Mouse (Mus musculus) lung, postnatal 10 days (tissue): ENCODE measurements around the gene Ppfibp1.

Experiments used
- DNase-seq: peaks from one replicate; pipeline ENCODE4 v3.0.0; 2021

Gene Ppfibp1

DNA sequence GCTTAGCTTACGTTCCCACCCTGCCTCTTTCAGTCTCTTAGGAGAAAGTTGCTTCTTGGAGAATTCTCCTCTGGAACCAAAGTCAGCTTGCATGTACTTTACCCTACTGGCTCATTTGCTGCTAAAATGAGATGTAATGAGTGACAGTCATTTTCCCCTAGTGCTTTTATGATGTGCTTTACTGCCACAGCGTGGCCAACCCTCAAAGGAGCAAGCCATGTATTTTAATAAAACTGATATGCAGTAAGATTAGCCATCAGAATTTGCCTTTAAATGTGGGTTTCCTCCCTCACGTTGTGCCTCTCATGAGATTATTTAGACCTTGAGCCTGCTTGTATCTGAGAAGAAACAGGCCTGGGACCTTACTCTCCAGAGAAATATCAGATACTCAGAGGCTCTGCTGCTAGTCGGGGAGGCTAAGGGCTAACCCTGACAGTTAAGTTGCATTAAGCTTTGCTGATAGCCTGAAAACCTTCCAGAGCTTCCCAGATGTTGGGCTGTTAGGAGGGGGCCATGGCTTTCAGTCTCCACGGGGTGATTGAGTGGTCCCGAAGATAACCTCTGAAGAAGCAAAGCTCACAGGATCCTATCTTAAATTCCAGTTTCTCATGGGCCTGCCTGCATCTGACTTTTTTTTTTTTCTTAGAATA, 73.7 kb downstream of the Ppfibp1 start:
- no peak for DNase-seq

DNA sequence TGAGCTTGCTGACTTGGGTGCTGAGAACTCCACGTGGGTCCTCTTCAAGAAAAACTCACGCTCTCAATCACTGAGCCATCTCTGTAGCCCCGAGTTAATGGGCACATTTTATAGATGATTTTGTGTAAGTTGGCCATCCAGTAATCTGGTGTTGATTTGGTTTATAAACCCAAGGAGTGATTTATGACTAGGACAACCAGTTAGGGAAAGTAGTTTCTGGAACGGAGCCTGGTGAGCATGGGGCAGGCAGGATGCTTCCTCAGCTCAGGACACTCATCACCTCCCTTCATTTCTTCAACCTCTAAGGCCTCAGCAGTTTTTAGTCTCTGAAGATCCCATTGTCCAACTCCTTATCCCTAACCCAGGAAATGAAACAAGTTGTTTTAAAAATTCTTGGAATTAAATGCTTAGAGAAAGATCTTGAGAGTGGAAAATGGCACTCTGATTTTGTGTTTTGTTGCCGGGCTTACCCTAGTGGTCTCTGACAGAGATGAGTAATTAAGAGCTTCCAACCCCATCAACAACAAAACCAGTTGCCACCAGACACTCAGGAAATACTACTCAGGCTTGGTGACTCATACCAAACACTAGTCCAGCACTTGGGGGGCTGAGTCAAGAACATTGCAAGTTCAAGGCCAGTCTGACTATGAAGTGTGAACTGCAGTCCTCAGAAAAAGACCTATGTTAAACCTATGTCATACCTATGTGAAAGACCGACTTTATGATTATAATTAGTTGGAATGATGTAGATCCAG, 75.3 kb downstream of the Ppfibp1 start:
- DNase-seq = no peak

DNA sequence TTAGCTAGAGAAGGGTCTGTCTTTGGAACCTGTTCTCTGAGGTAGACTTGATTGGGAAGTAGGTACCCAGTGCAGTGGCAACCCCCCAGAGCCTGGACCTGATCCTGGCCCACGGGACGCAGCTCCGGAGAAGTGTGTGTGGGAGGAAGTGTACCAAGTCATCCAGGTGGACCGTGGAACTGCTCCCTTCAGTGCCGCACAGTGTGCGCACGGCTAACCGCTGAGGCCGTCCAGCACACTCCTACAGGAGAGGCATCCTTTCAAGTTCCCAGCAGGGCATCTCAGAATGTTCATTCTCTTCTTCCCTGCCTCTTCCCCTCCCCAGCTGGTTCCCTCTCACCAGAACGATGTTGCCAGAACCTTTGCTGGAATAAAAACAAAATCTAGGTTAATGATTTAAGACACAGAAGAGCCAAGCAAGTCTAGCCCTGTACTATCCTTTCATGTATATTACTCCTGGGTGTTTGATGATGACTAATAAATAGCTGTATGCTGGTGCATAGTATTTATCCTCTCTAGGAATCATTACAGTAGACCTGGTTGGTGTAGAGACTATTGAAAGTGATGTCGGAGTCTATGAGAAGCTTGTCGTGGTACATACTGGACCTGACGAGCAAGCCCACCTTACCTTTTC, 77.0 kb downstream of the Ppfibp1 start:
- no peak for DNase-seq

DNA sequence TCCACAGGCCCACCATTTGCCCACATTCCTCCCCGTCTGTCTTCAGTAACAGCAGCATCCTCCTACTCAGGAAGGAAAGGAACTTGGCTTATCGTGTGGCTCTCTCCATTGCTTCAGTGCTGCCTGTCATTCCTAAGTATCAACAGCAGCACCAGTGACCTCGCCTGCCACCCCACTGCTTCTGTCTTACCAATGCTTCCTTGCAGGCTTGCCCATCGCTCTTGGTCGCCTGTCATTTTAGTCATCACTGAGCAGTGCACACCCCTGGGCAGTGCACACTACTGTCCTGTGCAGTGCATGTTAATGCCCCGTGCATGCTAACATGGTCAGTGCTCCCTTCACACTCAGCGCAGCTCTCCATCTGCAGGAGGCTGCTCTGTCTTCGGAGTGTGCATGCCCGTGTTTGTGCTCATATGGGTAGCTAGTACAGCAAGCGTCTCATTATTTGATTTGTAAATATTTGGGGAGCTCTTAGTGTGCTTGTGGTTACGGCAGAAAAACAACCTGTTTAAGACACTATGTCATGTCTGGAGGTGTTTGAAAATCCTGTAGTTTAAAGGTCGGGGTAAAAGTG, 78.2 kb downstream of the Ppfibp1 start:
- DNase-seq = peak; percentile 24

DNA sequence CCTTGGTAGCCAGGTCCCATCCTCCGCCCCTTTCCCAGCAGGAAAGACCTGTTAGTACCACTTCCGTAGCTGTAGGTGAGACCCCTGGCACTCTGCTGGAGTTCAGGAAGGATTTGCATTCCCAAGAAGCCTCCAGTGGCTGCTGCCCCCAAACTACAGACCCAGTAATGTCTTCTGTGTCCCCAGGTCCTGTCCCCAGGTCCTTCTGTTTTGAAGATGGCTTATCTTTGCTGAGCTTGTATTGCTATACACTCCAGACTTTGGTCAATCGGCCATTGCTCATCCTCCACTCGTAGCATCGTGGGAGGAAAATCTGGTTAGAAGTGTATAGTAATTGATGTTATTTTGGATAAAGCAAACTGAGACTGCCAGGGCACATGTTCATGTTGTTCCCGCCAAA, 79.5 kb downstream of the Ppfibp1 start:
- DNase-seq = no peak

DNA sequence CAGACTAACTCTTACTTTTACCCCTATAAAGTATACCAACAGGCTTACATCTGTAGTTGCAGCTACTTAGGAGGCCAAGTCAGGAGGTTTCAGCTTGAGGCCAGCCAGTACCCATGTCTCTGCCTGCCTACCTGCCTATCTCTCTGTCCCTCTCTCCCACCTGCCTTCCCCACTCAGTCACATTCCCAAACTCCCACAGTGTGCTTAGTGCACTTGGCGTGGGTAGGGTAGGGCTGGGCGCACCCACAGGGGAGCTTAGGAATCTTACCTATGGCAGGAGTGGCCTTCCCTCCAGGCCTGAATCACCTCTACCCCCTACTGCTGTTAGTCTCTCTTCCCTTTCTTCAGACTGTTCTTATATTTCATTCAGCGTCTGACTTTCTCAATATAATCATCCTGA, 82.5 kb downstream of the Ppfibp1 start:
- peak; percentile 38 for DNase-seq

DNA sequence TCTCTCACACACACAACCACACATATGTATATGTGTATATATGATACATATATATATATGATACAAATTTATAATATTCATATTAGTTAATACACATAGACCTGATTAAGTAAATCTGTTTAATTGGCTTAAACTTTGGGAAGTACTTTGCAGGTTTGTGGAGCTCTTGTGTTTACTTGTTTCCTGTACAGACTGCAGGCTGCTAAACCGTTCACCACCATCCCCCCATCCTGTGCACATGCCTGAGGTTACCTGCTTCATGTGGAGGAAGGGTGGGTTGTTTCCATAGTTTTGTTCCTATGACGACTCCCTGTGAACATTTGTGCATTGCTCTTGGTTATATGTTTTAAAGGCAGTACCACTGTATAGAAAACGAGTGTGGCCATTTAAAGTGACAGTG, 83.1 kb downstream of the Ppfibp1 start:
- DNase-seq = no peak

DNA sequence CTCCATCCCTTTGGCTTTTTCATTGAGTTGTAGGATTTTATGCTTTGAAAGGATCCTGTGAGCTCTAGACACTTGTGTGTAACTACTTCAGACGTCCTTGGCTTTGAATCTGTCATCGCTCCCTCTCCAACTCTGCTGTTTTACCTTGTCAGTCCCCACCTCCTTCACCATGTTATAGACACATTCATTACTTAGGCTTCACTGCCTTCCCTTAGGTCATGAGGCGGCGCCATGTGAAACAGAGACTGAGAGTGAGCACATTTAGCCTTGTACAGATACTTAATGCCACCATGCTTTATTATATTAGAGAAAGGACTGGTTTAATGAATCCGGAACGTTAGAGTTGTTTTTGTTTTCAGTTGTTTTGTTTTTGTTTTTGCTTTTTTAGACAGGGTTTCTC, 83.7 kb downstream of the Ppfibp1 start:
- no peak for DNase-seq

DNA sequence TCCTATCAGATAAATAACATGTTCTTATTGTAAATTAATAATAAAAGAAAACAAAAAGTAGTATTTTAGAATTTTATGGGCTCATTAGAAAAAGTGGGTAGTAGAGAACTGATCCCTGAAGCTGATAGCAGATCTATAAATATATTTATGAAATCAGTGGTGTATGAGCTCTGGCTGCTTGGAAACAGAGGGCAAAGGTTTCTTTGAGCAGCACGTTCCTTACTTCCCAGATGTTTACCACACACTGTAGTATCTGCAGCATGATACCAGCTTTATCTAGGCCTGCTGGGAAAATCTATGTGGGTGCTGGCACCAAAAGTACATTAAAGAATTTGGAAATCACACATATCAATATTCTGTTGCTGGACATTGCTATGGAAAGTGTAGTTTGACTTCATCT, 84.5 kb downstream of the Ppfibp1 start:
- DNase-seq = no peak

DNA sequence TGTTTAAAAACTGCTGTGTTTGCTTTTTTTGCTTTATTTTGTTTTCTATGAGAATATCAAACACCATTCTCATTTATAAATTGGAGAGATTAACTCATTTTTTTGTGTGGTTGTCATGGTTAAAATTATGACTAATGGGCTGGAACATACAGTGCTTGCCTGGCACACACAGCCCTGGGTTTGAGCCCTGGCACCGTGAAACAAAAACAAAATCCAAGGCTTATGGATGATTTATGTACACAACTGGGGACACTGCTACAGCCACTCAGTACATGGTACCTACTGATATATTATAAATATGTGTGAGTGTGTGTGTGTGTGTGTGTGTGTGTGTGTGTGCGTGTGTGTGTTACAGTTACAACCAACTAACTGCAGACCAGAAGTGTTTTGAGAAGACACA, 85.1 kb downstream of the Ppfibp1 start:
- DNase-seq = no peak

DNA sequence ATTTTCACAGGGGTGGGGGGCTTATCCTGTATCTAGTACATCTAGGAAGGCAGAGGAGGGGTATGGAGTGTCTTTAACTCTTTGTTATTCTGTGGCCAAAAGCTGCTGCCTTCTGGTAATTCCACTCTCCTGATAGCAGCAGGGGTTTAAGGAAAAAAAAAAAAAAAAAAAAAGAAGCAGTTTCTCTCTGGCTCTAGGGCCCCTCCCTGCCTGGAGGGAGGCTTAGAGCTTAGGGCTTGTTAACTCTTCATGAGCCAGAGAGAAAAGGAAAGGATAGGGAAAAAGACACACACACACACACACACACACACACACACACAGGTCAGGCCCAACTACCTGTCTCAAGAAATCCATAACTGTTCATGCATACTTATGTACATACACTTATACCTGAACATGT, 85.5 kb downstream of the Ppfibp1 start:
- DNase-seq = no peak

DNA sequence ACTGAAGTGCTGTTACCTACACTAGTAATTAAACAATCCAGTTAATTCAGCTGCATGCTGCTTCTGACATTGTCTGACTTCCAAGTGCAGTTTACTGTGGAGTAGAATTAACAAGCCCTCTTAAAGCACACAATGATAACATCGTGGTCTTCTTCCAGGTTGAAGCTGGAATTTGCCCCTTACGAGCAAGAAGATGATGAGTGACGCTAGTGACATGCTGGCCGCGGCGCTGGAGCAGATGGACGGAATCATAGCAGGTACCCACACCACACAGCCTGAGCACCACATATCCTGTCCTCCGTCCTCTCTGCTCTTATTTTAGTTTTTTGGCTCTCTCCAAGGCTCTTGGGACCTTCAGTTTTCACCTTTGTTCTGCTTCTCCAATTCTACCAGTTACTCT, 88.2 kb downstream of the Ppfibp1 start:
- DNase-seq = no peak

DNA sequence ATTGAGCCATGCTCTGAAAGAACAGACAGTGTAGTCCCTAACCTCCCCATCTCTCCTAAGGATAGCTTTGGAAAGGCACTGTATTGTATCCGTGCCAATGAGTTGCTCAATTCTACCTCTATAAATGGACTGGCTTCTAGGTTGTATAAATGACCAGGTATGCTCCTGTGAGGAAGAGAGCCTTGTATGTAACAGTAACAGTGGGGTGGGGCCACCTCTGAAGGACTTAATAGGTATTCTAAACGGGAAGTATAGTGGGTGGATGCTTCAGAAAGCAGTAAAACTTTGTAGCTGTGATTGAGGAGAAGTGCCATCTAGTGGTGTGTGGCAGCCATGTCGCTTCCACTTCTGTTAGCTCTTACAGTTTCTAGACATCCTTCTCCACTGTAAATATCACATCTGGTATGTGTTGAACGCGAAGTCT, 90.4 kb downstream of the Ppfibp1 start:
- DNase-seq = peak; percentile 54

DNA sequence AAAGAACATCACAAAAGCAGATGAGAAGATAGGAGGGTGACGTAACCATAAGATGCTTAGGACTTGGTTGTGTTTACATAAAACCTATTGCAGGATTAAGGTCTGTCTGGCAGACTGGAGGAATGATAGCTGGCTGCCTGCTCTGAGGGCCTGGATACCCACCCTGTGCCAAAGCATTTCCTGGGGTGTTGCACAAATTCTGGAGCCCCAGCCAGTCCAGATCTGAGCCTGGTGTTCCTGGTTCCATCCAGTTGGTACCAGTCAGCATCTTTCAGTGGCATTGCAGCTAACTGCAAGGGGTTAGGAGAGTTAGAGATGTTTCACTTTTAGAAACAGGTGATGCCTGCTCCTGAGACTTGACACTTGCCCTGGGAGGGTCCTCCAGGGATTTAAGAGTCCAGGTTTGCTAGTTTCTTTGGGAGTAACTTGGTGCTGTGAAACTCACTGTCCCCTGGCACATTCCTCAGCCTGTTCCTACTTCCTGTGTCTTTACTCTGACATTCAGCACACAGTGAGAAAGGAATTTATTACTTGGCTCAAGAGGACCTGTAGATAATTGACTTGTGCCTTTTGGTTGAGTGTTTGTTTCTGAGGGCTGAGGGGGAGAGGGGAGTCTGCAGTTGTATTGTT, 90.9 kb downstream of the Ppfibp1 start:
- DNase-seq = peak; percentile 36

DNA sequence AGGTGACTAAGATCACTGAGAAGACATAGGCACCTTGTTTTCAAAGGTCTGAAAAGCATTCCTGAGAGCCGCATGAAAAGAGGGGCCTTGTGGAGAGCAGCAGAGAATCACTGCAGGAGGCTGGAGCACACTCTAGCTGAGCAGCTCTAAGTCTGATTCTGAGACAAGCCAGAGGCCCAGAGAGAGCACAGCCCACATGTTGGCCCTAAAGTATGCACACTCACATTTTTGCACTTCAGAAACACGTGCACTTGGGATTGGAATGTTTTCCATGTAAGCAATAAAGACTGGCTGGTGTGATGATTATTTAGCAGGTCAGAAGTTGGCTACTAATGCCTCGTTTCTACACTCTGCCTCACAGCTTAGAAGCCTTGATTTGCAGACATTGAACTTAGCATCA, 91.7 kb downstream of the Ppfibp1 start:
- peak; percentile 34 for DNase-seq

DNA sequence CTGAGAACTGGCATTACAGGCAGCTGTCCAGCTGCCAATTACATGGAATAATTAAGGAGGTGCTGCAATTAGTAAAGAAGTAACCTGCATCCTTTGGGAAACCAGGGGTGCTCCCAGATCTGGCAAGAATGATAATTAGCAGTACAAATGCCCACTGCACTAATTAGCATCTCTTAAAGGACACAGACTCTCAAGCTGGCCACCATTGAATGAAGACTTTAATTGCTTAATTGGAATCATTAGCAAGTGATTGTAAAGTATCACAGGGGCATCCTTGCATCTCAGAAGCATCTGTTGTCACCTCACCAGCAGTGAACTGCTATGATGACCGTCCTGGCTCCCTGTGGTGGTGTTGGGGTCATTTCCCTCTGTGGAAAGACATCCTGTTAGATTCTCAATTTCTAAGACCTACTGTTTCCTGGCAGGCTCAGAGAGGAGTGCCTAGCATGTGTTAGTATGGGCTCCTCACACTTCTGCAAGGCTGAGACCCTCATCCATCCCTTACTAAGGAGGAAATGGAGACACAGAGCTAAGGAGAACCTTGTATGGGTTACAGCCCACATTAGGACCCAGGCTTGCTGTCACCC, 93.1 kb downstream of the Ppfibp1 start:
- no peak for DNase-seq

DNA sequence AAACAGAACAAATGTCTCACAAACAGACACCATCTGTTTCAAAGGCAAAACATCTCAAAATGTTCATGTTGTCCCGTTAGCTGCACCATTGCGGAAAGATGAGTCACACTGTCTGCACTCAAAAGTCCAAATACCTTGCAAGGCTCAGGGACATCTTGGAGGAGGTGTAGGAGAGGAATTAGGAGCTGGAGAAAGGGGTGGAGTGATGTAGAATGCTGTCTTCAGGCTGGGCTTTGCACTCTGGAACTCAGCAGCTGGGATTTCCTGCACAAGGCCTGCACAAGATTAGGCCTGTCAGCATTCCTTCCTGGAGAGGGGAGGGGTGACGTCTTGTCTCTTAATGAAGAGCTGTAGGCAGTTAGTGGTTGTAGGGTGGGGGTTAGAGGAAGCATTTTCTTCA, 96.3 kb downstream of the Ppfibp1 start:
- DNase-seq = no peak

DNA sequence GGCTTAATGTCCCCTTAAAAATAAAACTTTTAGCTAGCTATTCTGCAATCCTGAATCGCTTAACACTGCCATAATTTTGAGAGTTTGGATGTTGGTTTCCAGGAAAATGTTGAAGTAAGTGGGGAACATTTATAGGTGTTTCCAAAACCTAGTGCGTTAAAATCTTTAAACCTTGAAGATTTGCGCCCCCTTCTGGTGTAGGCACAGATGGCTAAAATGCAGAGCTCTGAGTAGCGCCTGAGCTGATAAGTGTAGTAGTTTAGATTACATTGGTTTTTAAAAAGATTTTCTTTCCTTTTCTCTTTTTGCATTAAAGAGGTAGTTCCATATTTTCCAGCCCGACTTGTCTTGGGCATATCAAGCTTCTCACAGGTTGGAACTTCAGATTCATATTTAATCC, 105.9 kb downstream of the Ppfibp1 start:
- peak; percentile 75 for DNase-seq

DNA sequence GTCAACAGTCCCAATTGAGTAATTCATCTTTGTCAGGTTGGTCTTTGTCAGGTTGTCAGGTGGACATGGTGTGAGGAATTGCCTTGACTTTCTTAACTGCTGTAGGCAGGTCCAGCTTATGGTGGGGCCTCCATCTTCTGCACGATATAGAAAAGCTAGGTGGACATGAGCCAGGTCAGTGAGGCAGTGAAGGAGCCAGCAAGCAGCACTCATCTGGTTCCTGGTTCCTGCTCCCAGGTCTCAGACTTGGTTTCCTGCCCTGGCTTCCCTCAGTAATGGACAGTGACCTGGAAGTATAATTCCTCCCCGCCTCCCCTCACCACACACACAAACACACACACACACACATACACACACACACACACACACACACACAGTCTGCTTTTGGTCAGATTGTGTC, 107.1 kb downstream of the Ppfibp1 start:
- DNase-seq = no peak

DNA sequence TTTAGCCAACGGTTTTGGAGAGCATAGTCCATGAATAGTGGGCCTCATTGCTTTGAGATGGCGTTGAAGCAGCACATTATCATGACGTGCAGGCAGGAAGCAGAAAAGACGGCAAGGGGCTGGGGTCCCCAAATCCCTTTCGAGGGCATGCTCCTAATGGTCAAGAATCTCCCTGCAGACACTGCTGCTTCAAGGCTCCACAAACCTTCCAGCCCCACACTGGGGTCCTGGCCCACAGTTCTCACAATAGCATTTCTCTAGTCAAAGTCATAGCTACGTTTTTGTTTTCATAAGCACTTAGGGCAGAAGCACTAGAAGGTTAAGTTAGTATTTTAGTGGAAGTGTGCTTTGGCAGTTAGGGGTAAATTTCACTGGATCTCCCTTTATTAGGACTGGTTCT, 107.6 kb downstream of the Ppfibp1 start:
- no peak for DNase-seq

DNA sequence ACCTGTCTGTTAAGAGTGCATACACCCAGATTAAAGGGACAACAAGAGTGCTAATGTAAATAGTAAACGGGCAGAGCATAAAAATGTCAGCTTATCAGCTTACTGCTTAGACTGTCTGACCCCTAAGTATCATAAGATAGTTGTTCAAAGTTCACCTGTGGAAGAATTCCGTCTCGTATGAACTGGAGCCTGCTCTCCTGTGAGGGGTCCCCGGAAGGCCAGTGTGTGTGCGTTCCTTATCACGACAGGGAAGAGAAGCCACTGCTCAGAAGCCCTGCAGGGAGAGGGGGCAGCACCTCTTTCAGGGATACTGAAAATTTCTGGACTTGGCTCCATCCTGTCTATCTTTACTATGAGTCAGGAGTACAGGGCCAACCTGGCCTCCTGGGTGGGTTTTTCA, 108.7 kb downstream of the Ppfibp1 start:
- DNase-seq = no peak

DNA sequence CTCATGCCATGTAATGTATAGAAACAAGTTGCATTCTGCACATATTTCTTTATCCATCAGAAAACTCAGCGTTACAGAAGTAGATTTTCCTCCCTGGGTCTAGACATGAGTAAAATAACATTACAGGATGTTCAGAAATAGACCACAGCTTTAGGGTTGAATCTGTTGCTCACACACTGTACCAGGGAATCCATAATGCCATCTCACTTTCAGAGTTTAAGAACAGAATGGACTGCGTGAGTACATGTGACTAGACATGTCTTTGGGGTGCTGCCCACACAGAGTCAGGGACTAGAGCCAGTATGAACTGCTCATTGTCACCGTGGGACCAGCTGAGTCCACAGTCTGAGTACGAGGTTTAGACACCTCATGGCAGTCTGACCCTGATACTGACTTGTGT, 110.4 kb downstream of the Ppfibp1 start:
- DNase-seq = no peak

DNA sequence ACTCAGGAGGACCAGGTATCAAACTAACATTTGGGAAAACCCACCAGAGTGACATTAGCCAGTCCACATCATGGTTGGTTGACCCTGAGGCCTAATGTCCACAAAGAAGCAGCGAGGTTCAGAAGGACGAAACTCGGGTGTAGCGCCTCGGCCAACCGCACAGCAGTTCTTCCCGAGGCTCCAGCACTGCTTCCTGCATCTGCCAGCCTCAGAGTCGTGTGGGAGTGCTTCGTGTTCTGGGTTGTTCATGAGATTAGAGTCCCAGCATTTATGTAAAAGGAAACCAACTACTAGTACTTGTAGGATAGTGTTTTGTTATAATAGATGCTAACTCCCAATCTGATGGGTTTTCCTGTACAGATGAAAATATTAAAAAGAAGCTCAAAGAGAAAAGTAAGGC, 111.0 kb downstream of the Ppfibp1 start:
- no peak for DNase-seq
